Mouse (Mus musculus) layer of hippocampus, adult 2 months (tissue): Measurements from ENCODE around the gene Rhof. TPM values are rescaled to one million over a fixed set of nuclear protein-coding genes. Genes with fewer than 3 reads are reported as not detected.
A peak's percentile ranks its signal among the peaks of the same experiment; 100 is the strongest.

Source experiments
- DNase-seq, 2 experiments: peaks; one replicate each; pipeline ENCODE4 v3.0.0; 2022; ENCODE audit warnings: low spot score in 2 of 2
- H3K27ac ChIP-seq: fragments of 200-600 bp; 2 replicates; pipeline ENCODE4 v1.8.1; 2022
- H3K4me3 ChIP-seq: fragments of 200-600 bp; 2 replicates; pipeline ENCODE4 v1.8.1; 2022; ENCODE audit warnings: mild to moderate bottlenecking
- CTCF ChIP-seq: fragments of 200-600 bp; conservative IDR thresholded peaks from 2 replicates; pipeline ENCODE4 v1.8.1; 2022; ENCODE audit warnings: antibody characterized with exemption, mild to moderate bottlenecking, moderate library complexity
- total RNA-seq, 2 experiments: library from RNA; stranded (reverse); gene quantifications; 2 replicates each; pipeline ENCODE4 v1.2.3; 2021

The Rhof gene
- total RNA-seq, 2 experiments from 2014 or later = 43.3 to 46.3 TPM

GRCm38 (mm10) chr5:123128426-123129169 is 3.9 kb downstream of the Rhof start:
- Histone ChIP-seq H3K27ac (peak overlapping the region; percentile 39; the same call in 1 of the 2 replicates), H3K4me3 (no peak overlapping the region)
- no peak for TF ChIP-seq CTCF
- no peak for DNase-seq

- DNase-seq = no peak
- no peak overlapping the region for H3K4me3 ChIP-seq
- no peak for TF ChIP-seq CTCF
- no peak overlapping the region for H3K27ac ChIP-seq
Observed at GRCm38 (mm10) chr5:123127031-123127430, 5.5 kb downstream of the Rhof start.

- Histone ChIP-seq H3K4me3 (no peak overlapping the region), H3K27ac (no peak overlapping the region)
- TF ChIP-seq CTCF = no peak
- DNase-seq = no peak
Observed at GRCm38 (mm10) chr5:123125638-123126406, 6.7 kb downstream of the Rhof start.

GRCm38 (mm10) chr5:123125105-123125504 is 7.4 kb downstream of the Rhof start:
- Histone ChIP-seq H3K27ac (no peak overlapping the region), H3K4me3 (no peak overlapping the region)
- no peak for DNase-seq
- no peak for TF ChIP-seq CTCF

GRCm38 (mm10) chr5:123122181-123122580 is 10.3 kb downstream of the Rhof start:
- no peak for DNase-seq
- no peak overlapping the region for H3K4me3 ChIP-seq
- H3K27ac ChIP-seq = no peak overlapping the region
- TF ChIP-seq CTCF = peak; percentile 69

- Histone ChIP-seq H3K27ac (no peak overlapping the region), H3K4me3 (no peak overlapping the region)
- TF ChIP-seq CTCF = no peak
- DNase-seq = no peak
Observed at GRCm38 (mm10) chr5:123120624-123121215, 11.8 kb downstream of the Rhof start.

GRCm38 (mm10) chr5:123118826-123119225 is 13.7 kb downstream of the Rhof start:
- no peak for TF ChIP-seq CTCF
- H3K4me3 ChIP-seq = no peak overlapping the region
- DNase-seq = no peak

GRCm38 (mm10) chr5:123117773-123118172 is 14.7 kb downstream of the Rhof start:
- Histone ChIP-seq H3K4me3 (no peak overlapping the region), H3K27ac (no peak overlapping the region)
- DNase-seq = no peak
- TF ChIP-seq CTCF = no peak

More at GRCm38 (mm10) chr5:123118826-123119225, 13.7 kb downstream of the Rhof start:
- no peak overlapping the region for H3K27ac ChIP-seq

GRCm38 (mm10) chr5:123117257-123117656 is 15.2 kb downstream of the Rhof start:
- Histone ChIP-seq H3K4me3 (no peak overlapping the region), H3K27ac (no peak overlapping the region)
- peak; percentile 89 for TF ChIP-seq CTCF
- peak in 1 of 2 experiments; percentile 80 for DNase-seq

- Histone ChIP-seq H3K27ac (no peak overlapping the region), H3K4me3 (no peak overlapping the region)
- TF ChIP-seq CTCF = no peak
- no peak for DNase-seq
Observed at GRCm38 (mm10) chr5:123116080-123116479, 16.4 kb downstream of the Rhof start.

- peak; percentile 80 for TF ChIP-seq CTCF
- peak in 1 of 2 experiments; percentile 49 for DNase-seq
- Histone ChIP-seq H3K4me3 (no peak overlapping the region), H3K27ac (no peak overlapping the region)
Observed at GRCm38 (mm10) chr5:123114924-123115323, 17.6 kb downstream of the Rhof start.

- no peak overlapping the region for H3K4me3 ChIP-seq
- no peak for DNase-seq
- TF ChIP-seq CTCF = no peak
- H3K27ac ChIP-seq = no peak overlapping the region
Observed at GRCm38 (mm10) chr5:123114109-123114508, 18.4 kb downstream of the Rhof start.

GRCm38 (mm10) chr5:123110296-123110721 is 22.2 kb downstream of the Rhof start:
- DNase-seq = no peak
- Histone ChIP-seq H3K27ac (peak overlapping the region; percentile 59), H3K4me3 (peak overlapping the region; percentile 42)
- TF ChIP-seq CTCF = no peak
